18 mouse cellular contexts compared by ENCODE assay signal in the genomic region with DNA sequence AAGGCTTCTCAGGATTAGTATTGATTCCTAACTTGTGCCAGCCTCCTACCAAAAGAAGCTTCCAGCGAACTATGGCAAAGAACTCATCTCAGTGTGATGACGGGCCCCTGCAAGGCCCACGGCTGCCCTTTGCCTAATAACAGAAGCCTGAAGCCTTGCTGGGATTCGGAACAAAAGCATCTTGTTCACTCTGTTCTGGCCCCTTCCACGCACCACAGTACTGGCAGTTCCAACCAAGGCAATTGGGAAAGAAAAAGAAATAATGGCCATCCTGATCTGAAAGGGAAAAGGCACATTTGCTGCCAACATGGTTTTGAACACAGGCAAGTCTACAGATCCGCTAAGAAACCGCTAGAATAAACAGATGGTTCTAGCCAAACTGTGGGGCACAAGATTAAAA.
DNase-seq lines count a peak whose midpoint lies in the region; ATAC-seq and TF ChIP-seq lines count a peak whose summit lies in the region.
"Had no signal": no experiment of that assay in that cellular context is flagged by ENCODE, and none has a peak within 500 bp of the region (broad histone marks: within the 10 kb centered on the region; RNA-seq: fewer than 3 reads in every experiment).

No protein-coding gene starts in this region.

- H3K9ac ChIP-seq in heart, embryonic 11.5 days (ENCODE audit: low read depth, low read length): no peak overlapping the region
- H3K9ac ChIP-seq: forebrain, embryonic 12.5 days; heart, embryonic 13.5 days; lung, embryonic 15.5 days; neural tube, embryonic 13.5 days had no signal

- H3K4me1 ChIP-seq in heart, embryonic 11.5 days (ENCODE audit: control insufficient read depth, insufficient read depth, low read length): no peaks in the 10 kb centered on the region
- H3K4me1 ChIP-seq: heart, embryonic 13.5 days; lung, embryonic 15.5 days; megakaryocyte, embryonic 14.5 days had no signal

- 80% methylated on average over 7 of the region's 7 CpGs for WGBS in heart, embryonic 11.5 days (ENCODE audit: insufficient replicate concordance)

- TF ChIP-seq CTCF in layer of hippocampus, adult 2 months (conservative IDR thresholded peaks at IDR 0.05): no peak

- H3K4me2 ChIP-seq in heart, embryonic 11.5 days: no peak overlapping the region
- H3K4me2 ChIP-seq: forebrain, embryonic 12.5 days; heart, embryonic 13.5 days; lung, embryonic 15.5 days; neural tube, embryonic 13.5 days had no signal

- peak; percentile 10 for DNase-seq in cerebellum, adult 9-10 months
- no peak for DNase-seq in cerebellum, postnatal 4 days (ENCODE audit: low spot score in 2 of 2)
- DNase-seq in layer of hippocampus, adult 2 months (ENCODE audit: low spot score in 2 of 2): peak; percentile 16 to 52
- no peak for DNase-seq in layer of hippocampus, postnatal 25 days (ENCODE audit: extremely low spot score in 1 of 2, low spot score in 1 of 2)
- DNase-seq in left cerebral cortex, adult 11 months (ENCODE audit: low spot score): peak; percentile 18
- peak; percentile 44 to 55 for DNase-seq in right cerebral cortex, postnatal 10 days (ENCODE audit: low spot score in 2 of 2)
- DNase-seq in gastrocnemius, postnatal 25 days: no peak
- DNase-seq: adrenal gland, postnatal 25 days; embryo, embryonic 11 days; gastrocnemius, postnatal 36 days had no signal

- H3K27ac ChIP-seq in layer of hippocampus, adult 2 months: peak overlapping the region; percentile 86
- H3K27ac ChIP-seq in heart, embryonic 11.5 days (ENCODE audit: low read depth, low read length): no peak overlapping the region
- H3K27ac ChIP-seq: forebrain, embryonic 12.5 days; heart, embryonic 13.5 days; kidney, postnatal 0 days; lung, embryonic 15.5 days; neural tube, embryonic 13.5 days had no signal

- H3K36me3 ChIP-seq in heart, embryonic 11.5 days (ENCODE audit: control insufficient read depth, insufficient read depth, low read length): no peaks in the 10 kb centered on the region
- H3K36me3 ChIP-seq: forebrain, embryonic 12.5 days; heart, embryonic 13.5 days; lung, embryonic 15.5 days; neural tube, embryonic 13.5 days had no signal

- H3K27me3 ChIP-seq in heart, embryonic 11.5 days (ENCODE audit: control insufficient read depth, insufficient read depth, low read length): no peaks in the 10 kb centered on the region
- H3K27me3 ChIP-seq: lung, embryonic 15.5 days; megakaryocyte, embryonic 14.5 days; neural tube, embryonic 13.5 days had no signal

- no peak for ATAC-seq in heart, embryonic 11.5 days (replicated peaks; ENCODE audit: insufficient number of reproducible peaks, low FRiP score, low TSS enrichment)
- ATAC-seq: activated CD4-positive, CD25-positive, alpha-beta regulatory T cell, adult 4 months had no signal

- H3K4me3 ChIP-seq in layer of hippocampus, adult 2 months: no peak overlapping the region
- no peak overlapping the region for H3K4me3 ChIP-seq in heart, embryonic 11.5 days (ENCODE audit: low read depth, low read length)
- H3K4me3 ChIP-seq: forebrain, embryonic 12.5 days; heart, embryonic 13.5 days; lung, embryonic 15.5 days; megakaryocyte, embryonic 14.5 days; neural tube, embryonic 13.5 days had no signal

- no peaks in the 10 kb centered on the region for H3K9me3 ChIP-seq in heart, embryonic 11.5 days (replicated peaks; ENCODE audit: control insufficient read depth, low read length)
- H3K9me3 ChIP-seq: forebrain, embryonic 12.5 days; heart, embryonic 13.5 days; lung, embryonic 15.5 days; megakaryocyte, embryonic 14.5 days; neural tube, embryonic 13.5 days had no signal

Comparison
In these comparisons a context has a peak if more than half of its experiments do, and no peak if none do; other contexts are left out.
1. DNase-seq: peak in cerebellum, adult 9-10 months (single experiment), layer of hippocampus, adult 2 months (2 of 2), left cerebral cortex, adult 11 months (single experiment) and right cerebral cortex, postnatal 10 days (2 of 2); none in cerebellum, postnatal 4 days (0 of 2), layer of hippocampus, postnatal 25 days (0 of 2) and gastrocnemius, postnatal 25 days (single experiment).